Mouse (Mus musculus) liver, embryonic 14.5 days (tissue): ENCODE data around the gene Pafah1b2.

Source experiments
- CTCF ChIP-seq: IDR thresholded peaks from 2 replicates; pipeline ENCODE4 v1.5.1; 2016; ENCODE audit warnings: antibody characterized with exemption, low read depth, control low read depth
- EP300 ChIP-seq: IDR thresholded peaks from 2 replicates; pipeline ENCODE4 v1.6.1; 2016; ENCODE audit warnings: antibody characterized with exemption, low read depth

DNA sequence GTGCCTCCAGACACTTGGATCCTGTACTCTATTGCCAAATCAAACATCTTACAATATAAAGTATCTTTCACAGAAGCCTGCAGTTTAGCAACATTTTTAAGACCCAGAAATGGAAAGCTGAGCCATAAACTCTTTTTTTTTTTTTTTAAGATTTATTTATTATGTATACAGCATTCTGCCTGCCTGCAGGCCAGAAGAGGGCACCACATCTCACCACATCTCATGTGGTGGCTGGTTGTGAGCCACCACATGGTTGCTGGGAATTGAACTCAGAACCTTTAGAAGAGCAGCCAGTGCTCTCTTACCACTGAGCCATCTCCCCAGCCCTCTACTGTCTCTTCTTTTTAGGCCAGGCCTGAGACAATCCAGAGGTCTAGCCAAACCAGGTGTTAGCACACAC, 31.2 kb downstream of the Pafah1b2 start:
- TF ChIP-seq EP300 (no peak), CTCF (peak; percentile 45)
